Mouse (Mus musculus) cerebellum, adult 8-10 months (tissue): Measurements from ENCODE around the gene Rptn.

Experiments
- DNase-seq: peaks from one replicate; pipeline ENCODE4 v3.0.0; 2022

Rptn gene

DNA sequence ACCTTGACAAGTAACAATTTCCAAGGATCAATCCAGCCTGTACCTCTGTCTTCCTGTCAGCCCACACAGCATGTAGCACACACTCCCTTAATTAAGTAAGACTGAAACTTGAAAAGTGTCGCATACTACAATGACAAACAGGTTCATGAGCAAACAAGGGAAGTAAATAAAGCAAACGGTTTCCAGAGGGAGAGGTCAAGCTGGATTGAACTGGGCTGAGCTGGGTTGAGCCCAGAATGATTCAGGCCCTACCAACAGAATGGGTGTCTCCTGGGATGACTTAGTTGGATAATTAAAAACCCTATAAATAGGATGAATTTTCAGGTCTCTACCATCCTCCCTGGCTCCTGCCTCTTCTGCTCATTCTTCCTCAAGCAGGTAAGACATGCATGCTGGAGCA is at the start of gene Rptn:
TSS of gene Rptn (plus strand) at position 334 of the 400 bp plus-strand sequence.
- no peak for DNase-seq

DNA sequence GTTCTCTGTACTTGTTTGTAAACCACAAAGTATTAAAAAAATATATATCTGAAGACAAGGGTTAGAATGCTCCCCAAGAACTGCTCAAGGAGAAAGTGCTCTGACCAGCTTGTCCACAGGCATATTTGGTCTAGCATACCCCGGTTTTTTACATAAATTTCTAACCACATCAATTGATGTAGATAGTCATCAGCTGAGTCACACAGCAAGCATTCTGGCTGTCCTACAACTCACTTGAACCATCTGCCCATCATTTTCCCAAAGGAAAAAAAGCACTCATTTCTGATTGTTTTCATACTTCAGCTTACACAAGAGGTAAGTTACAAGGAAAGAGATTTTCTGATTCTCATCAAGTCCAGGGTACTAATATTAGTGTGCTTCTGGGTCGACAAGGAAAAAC is 46.6 kb upstream of the Rptn start:
- no peak for DNase-seq

DNA sequence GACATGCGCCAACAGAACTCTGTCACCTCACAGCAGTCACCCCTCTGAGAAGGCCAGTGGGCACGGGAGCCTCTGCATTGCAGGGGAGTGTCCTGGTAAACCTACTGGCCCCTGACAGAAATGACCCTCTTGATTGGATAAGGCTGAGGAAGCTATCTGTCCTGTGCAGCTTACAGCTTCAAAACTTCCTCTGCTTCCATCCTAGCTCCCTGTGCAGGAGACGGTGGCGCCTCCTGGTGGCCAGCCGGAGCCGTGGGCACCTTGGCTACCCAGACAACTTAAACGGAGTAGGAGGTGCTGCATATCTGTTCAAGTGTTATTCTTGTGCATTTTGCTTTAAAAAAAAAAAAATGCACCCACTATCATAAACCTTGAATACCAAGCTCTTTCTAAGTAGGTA is 33.5 kb upstream of the Rptn start:
- DNase-seq, result no peak

DNA sequence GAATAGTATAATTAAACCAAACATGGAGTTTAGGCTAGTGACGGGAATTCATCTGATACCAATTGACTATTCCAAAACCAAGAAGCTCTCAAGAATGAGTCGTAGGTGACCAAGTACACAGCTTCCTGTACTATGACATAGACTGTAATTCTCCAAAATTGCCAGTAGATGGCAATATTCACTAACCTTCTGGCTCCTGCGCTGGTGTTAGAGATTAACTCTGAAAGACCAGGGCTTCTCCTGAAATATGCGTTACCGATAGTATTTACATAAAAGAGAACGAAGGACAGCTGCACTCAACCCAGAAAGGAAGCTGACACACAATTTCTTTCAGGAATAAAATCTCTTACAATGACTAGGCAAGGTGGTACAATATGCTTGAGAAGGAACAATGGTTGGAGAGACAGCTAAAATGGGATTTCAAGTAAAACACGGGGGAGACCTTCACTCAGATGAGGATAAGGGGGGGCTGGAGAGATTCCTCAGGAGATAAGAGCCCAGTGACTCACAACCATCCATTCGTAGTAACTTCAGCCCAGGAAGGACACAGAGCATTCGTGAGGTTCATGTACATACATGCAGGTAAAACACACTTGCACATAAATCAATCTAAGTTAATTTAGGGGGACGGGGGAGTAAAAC is 31.4 kb upstream of the Rptn start:
- DNase-seq, result no peak

DNA sequence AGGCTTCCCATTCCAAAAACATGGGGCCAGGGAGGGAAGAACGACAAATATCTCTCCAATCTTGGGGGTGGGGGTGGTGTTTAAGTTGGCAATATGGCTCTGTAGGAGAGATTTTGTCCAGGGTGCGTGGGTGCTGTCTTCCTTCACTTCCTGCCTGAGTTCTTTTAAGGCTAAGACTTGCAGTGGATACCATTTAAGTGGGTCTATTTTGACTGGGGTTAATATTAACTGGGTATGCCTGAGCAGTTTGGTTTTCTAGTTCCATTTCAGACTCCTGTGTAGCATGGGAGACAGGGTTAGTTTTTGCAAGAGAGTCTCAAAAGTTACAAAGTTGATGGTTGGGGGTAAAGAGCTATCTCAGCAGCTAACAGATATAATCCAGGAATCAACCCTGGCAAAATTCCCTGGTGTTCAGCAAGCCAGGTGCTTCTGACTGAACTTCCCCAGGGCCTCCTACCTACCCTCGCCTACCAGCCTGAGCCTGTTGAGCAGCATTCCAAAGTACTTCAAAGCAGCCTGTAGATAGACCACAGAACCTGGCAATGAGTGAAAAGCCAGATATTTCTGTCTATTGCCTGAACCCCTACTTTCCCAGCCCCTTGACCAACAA is 26.4 kb upstream of the Rptn start:
- no peak for DNase-seq

DNA sequence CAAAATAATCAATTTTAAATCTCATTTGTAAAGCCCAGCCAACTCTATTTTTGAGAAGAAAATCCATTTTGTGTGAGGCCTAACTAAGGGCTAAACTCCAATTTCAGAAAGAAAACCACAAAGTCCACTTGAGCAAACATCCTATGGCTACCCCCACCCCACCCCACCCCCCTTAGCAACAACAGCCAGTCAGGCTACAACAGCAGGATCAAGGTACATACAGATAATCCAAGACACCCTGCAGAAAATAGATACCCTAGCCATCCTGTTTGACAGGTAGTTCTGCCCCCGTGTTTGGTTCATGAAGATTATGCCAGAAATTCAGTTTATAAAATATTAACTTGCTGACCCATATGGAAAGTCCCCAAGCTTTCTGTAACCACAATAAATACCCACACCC is 25.3 kb upstream of the Rptn start:
- DNase-seq, result no peak

DNA sequence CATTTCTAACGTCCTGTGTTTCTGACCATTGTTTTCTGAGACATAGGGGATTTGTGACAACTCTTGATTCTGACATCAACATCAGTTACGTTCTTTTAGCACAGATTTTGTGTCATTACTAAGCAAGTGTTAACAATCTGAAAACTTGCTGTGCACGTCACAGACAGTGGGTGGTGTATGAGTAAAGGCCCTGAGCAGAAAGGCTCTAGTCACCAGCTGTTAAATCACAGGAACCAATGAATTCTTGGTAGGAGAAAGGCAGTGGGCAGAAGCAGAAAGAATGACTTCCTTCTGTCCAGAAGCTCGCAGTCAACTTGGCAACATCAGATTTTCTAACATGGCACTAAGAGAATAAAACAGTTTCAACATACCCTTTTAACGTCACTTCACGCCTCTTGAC is 20.1 kb upstream of the Rptn start:
- DNase-seq, result no peak

DNA sequence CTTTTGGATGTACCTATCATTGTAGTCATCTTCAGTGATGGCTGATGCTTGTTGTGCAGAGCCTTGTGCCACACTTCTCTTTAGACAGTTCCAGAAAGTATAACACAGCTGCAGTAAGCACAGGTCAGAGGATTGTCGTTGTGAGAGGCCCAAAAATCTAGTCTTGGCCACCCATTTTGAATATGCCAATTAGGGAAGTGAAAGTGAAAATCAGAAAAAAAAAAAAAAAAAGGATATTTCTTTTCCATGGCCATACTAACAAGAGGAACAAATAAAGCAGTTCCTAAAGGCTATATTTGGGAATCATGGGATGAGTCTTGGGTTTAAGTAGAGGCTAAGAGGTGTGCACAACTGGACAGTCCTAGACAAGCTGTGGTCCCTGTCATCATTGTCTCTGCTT is 18.3 kb upstream of the Rptn start:
- no peak for DNase-seq

DNA sequence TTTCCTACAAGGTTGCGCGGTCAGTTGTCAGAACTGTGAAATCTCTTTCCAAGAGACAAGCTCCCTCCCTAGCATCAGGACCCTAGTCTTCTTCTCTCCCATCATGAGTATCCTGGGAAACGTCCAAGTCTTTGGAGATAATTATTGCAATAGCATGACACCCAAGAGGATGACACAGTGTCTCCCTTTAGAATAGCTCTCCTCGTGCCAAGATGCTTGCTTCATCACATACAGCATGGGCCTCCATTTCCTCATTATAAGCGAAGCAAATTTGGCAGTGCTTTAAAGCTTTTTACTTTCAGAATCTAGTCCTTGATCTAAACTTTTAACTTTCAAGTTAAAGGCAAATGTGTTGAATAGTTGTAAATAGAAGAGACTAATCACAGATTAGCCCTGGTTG is 17.9 kb upstream of the Rptn start:
- DNase-seq, result no peak

DNA sequence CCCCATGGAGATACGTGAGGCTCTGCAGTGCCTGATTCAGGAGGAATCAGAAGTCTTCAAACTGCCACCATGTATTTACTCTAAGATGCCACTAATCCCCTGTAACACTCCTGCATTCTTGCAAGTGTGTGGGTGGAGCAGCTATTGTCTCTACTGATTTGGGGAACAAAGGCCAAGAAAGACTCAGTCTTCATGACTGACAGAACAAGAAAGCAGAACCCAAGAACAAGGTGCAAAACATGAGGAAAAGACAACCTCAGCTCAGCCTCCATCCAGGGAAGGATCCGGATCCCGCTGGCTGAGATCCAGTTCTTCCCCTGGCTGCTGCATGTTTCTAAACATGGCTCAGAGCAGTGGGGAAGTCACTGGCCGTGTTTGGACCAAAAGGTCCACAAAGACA is 15.4 kb upstream of the Rptn start:
- no peak for DNase-seq

DNA sequence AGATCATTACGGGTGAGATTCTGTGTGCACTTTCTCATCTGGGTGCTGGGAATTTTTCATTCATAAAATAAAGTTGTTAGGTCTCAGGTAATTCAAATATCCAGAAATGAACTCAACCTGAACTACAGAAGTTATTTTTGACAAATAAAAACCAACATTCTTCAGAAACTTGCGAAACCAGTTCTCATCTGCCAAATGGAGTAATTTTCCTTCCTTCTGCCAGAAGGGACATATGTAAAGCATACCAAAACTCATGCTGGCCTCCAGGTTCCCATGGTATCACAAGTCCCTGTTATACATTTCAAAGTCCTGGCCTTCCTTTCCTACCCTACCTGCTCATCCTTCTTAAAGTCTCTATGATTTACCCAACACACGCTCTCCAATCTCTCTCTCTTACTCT is 10.4 kb downstream of the Rptn start:
- DNase-seq, result no peak

DNA sequence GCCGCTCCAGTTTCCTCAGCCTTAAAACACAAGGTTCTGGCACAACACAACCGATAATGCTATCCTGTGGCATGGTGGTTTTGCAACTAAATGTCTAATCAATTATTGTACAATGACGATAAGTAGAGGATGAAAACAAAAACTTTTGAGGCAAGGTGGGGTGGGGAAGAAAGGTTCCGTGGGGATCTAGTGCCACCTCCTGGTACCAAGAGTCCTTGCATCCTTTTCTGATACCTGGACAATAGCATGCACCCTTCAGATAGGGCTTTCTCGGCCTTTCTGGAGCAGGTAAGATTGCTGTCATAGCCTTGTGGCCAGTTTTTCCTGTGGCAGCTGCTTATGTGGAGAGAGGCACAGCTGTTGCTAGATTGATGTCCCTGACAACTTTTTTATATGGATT is 13.5 kb downstream of the Rptn start:
- no peak for DNase-seq

DNA sequence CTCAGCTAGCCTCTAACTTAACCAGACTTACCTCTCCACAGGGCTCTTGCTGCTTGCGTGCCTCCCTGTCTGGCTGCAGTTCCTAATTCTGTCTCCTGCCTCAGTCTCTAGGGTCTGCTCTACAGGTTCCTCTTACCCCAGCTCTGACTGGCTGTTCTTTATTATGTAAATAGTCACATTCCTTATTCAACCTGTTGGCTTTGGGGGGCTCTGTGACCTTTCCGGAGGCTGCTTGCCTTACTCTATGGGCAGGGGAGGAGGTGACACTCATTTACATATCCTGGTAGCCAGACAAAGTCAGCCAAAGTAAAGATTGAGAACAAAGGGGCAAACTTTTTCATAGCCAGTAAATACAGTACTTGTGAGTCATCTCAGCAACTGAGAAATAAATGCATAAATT is 18.4 kb downstream of the Rptn start:
- DNase-seq, result no peak

DNA sequence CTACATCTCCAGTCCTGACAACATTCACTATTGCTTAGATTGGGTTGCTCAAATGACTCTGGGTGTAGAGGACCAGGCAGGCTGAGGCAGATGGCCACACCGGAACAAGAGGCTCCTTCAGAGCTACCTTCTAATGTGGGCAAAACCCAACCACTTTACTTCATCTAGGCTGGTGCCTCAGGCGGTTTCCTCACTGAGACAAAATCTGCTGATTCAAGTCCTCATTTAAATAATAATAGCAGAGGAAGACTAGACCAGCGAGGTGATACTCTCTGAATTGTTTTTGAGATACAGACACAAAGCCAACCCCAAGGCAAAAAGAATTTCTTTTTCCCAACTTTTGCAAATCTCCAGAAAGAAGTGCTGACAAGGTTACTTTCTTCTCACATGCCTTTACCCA is 38.2 kb downstream of the Rptn start:
- no peak for DNase-seq

DNA sequence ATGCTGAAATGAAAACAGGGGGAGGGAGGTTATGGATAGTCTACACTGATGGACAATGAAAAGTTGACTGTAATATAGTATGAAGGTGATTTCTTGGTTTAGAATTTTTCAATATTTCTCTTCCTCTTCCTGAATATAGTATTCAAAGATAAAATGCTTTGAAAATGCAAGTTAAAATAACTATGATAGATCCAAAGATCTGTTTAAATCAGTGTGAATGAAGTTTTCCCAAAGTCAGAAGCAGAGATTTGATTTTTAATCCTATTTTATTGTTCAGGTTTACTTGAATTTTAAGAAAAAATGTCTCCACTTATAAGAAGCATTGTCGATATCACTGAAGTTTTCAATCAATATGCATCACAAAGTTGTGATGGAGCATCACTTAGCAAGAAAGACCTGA is 48.5 kb downstream of the Rptn start, which contains the start of gene Tchh:
TSS of gene Tchh (plus strand) at position 301 of the 400 bp plus-strand sequence.
- DNase-seq, result no peak

DNA sequence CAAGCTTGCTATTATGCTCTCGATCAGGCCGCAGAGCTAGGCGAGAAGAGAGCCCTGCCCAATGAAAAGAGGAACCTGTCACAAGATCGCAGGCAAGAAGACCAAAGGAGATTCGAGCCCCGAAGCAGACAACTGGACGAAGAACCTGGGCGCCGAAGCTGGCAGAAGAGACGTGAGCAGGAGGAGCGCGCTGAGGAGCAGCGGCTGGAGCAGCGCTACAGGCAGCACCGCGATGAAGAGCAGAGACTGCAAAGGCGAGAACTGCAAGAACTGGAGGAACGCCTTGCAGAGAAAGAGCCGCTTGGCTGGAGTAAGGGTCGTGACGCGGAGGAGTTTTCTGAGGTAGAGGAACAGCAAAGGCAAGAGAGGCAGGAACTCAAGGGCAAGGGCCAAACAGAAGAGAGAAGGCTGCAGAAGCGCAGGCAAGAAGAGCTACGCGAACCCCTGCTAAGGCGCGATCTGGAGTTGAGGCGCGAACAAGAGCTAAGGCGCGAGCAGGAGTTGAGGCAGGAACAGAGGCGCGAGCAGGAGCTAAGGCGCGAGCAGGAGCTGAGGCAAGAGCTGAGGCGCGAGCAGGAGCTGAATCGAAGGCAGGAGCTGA is 50.1 kb downstream of the Rptn start:
- peak; percentile 9 for DNase-seq

DNA sequence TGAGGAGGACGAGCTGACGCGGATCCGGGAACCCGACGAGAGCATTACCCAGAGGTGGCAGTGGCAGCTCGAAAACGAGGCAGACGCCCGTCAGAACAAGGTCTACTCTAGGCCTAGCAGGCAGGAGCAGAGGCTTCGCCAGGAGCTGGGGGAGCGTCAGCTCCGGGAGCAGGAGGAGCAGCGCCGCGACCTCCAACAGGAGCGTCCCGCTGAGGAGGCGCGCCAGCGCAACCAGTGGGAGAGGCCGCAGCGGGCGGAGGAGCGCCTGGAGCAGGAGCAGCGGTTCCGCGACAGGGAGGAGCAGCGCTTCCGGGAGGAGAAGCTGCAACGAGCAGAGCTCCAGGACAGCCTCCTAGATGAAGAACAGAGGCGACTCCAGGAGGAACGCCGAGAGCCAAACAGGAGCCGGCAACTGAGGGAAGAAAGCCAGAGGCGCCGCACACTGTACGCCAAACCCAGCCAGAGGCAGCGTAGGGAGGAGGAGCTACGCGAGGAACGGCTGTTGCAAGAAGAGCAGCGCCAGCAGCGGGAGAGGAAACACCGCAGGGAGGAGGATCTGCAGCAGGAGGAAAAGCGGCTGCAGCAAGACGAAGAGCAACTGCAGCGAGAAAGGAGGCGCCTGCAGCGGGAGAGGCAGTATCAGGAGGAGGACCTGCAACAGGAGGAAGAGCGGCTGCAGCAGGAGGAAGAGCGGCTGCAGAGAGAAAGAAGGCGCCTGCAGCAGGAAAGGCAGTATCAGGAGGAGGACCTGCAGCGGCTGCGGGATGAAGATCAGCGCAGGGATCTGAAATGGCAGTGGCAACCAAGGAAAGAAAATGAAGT is 51.1 kb downstream of the Rptn start:
- DNase-seq, result peak; percentile 18

DNA sequence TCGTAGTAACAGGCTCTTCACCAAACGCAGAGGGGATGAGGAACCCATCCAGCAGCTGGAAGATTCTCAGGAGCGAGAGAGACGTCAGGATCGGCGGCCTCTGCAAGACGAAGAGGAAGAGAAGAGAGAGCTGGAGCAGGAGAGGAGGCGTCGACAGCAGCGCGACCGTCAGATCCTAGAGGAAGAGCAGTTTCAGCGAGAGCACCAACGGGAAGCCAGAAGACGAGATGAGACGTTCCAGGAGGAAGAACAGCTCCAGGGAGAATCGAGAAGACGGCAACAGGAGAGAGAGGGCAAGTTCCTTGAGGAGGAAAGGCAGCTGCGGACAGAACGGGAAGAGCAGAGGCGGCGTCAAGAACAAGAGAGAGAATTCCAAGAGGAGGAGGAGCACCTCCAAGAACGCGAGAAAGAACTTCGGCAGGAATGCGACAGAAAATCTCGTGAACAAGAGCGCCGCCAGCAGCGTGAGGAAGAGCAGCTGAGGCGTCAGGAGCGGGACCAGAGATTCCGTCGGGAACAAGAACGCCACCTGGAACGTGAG is 51.7 kb downstream of the Rptn start:
- peak; percentile 3 for DNase-seq

DNA sequence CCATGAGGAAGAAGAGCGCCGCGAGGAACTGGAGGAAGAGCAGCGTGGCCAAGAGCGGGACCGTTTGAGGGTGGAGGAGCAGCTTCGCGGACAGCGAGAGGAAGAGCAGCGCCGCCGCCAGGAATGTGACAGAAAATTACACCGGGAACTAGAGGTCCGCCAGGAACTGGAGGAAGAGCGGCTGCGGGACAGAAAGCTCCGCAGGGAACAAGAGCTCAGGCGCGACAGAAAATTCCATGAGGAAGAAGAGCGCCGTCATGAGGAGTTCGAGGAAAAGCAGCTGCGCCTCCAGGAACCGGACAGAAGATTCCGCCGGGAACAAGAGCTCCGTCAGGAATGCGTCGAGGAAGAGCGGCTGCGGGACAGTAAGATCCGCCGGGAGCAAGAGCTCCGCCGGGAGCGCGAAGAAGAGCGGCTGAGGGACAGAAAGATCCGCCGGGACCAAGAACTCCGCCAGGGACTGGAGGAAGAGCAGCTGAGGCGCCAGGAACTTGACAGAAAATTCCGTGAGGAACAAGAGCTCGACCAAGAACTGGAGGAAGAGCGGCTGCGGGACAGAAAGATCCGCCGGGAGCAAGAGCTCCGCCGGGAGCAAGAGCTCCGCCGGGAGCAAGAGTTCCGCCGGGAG is 52.7 kb downstream of the Rptn start:
- peak; percentile 1 for DNase-seq

DNA sequence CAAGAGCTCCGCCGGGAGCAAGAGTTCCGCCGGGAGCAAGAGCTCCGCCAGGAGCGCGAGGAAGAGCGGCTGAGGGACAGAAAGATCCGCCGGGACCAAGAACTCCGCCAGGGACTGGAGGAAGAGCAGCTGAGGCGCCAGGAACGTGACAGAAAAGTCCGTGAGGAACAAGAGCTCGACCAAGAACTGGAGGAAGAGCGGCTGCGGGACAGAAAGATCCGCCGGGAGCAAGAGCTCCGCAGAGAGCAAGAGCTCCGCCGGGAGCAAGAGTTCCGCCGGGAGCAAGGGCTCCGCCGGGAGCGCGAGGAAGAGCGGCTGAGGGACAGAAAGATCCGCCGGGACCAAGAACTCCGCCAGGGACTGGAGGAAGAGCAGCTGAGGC is 53.2 kb downstream of the Rptn start:
- DNase-seq, result peak; percentile 4

DNA sequence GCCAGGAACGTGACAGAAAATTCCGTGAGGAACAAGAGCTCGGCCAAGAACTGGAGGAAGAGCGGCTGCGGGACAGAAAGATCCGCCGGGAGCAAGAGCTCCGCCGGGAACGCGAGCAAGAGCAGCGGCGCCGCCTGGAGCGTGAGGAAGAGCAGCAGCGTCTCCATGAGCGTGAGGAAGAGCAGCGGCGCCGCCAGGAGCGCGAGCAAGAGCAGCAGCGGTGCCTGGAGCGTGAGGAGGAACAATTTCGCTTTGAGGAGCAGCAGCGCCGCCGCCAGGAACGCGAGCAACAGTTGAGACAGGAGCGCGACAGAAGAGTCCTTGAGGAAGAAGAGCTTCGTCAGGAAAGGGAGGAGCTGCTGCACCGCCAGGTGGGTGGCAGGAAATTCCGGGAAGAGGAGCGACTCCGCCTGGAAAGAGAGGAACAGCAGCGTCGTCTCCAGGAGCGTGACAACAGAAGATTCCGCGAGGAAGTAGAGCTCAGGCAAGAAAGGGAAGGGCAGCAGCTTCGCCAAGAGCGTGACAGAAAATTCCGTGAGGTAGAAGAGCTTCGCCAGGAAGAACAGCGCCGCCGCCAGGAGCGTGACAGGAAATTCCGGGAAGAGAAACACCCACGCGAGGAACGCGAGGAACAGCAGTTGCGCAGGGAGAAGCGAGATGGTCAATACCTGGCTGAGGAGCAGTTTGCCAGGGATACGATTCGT is 53.8 kb downstream of the Rptn start:
- DNase-seq, result peak; percentile 21
